Mouse (Mus musculus): ENCODE results near the gene Adcy10. TPM values are rescaled to one million over a fixed set of nuclear protein-coding genes. Genes with fewer than 3 reads are reported as not detected.
A peak's percentile ranks its signal among the peaks of the same experiment; 100 is the strongest.

Adcy10 gene
- polyA plus RNA-seq, 1 experiment = not detected

GRCm38 (mm10) chr1:165506303-165506702 lies 21.3 kb downstream of the Adcy10 start:
- no peak for TF ChIP-seq POLR2A (IDR thresholded peaks at IDR 0.05; ENCODE audit: low read depth, low read length)
- no peak overlapping the region for H3K27ac ChIP-seq (ENCODE audit: insufficient read depth, low read length)
- H3K4me1 ChIP-seq (ENCODE audit: control insufficient read depth, insufficient read depth, low read length) = no peaks in the 10 kb centered on the region
- no peak overlapping the region for H3K4me3 ChIP-seq (ENCODE audit: insufficient read depth, low read length)

DNA sequence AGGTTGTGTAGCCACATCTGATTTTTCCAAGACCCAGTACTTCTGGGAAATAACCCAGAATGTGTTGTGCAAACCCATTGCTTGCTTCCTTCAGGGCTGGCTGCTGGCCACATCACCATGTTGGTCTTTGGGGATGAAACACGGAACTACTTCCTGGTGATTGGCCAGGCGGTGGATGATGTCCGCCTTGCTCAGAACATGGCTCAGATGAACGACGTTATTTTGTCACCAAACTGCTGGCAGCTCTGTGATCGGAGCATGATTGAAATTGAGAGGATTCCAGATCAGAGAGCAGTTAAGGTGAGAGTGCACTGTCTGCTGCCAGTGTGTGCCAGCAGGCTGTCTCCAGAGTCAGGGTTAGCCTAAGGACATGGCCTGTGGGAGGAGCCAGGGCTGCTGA lies 25.2 kb downstream of the Adcy10 start:
- TF ChIP-seq CTCF (IDR thresholded peaks at IDR 0.05; ENCODE audit: borderline replicate concordance, insufficient read depth, low read length) (no peak), POLR2A (IDR thresholded peaks at IDR 0.05; ENCODE audit: low read depth, low read length) (no peak)
- no peak overlapping the region for H3K4me3 ChIP-seq (ENCODE audit: insufficient read depth, low read length)
- no peak overlapping the region for H3K27ac ChIP-seq (ENCODE audit: insufficient read depth, low read length)
- no peaks in the 10 kb centered on the region for H3K4me1 ChIP-seq (ENCODE audit: control insufficient read depth, insufficient read depth, low read length)

- Histone ChIP-seq H3K27ac (ENCODE audit: insufficient read depth, low read length) (no peak overlapping the region), H3K4me3 (ENCODE audit: insufficient read depth, low read length) (no peak overlapping the region), H3K4me1 (ENCODE audit: control insufficient read depth, insufficient read depth, low read length) (no peaks in the 10 kb centered on the region)
- no peak for TF ChIP-seq CTCF (IDR thresholded peaks at IDR 0.05; ENCODE audit: borderline replicate concordance, insufficient read depth, low read length)
- TF ChIP-seq POLR2A (IDR thresholded peaks at IDR 0.05; ENCODE audit: low read depth, low read length) = no peak
Measured at GRCm38 (mm10) chr1:165520716-165521115, 35.7 kb downstream of the Adcy10 start.

DNA sequence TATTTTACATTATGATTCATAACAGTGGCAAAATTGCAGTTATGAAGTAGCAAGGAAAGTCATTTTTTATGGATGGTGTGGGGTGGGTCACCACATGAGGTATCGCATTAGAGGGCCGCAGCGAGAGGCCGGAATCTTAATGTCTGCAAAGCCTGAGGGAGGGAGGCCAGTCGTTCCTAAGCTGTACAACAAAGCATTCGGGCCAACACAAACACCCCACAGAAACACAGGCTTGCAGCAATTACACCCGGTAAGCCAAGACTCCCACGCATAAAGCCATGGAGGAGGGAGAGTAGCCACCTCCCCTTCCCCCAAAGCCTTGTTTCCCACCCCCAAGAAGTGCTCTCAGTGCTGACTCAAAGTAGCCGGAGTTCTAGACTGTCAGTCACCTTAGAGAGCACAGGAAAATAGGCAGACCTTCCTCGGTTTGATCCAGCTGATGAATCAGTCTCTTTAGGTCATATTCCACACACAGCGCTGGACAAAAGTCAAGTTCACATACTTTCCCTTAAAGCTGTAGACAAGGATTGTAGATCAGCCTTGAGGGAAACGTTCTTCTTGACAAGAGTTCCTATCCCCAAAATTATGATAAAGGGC lies 51.2 kb downstream of the Adcy10 start:
- Histone ChIP-seq H3K4me3 (ENCODE audit: insufficient read depth, low read length) (no peak overlapping the region), H3K4me1 (ENCODE audit: control insufficient read depth, insufficient read depth, low read length) (0 out of 2 replicates have a peak, but pooled peaks cover 5% of the 10 kb centered on the region), H3K27ac (ENCODE audit: insufficient read depth, low read length) (peak overlapping the region; percentile 24)

GRCm38 (mm10) chr1:165537241-165537807 lies 52.3 kb downstream of the Adcy10 start:
- 0 out of 2 replicates have a peak, but pooled peaks cover 5% of the 10 kb centered on the region for H3K4me1 ChIP-seq (ENCODE audit: control insufficient read depth, insufficient read depth, low read length)
- TF ChIP-seq CTCF (IDR thresholded peaks at IDR 0.05; ENCODE audit: borderline replicate concordance, insufficient read depth, low read length) (no peak), POLR2A (IDR thresholded peaks at IDR 0.05; ENCODE audit: low read depth, low read length) (no peak)
- H3K4me3 ChIP-seq (ENCODE audit: insufficient read depth, low read length) = no peak overlapping the region
- peak overlapping the region; percentile 61 for H3K27ac ChIP-seq (ENCODE audit: insufficient read depth, low read length)

More for the DNA sequence above, 51.2 kb downstream of the Adcy10 start:
- TF ChIP-seq POLR2A (IDR thresholded peaks at IDR 0.05; ENCODE audit: low read depth, low read length) (no peak), CTCF (IDR thresholded peaks at IDR 0.05; ENCODE audit: borderline replicate concordance, insufficient read depth, low read length) (no peak)

DNA sequence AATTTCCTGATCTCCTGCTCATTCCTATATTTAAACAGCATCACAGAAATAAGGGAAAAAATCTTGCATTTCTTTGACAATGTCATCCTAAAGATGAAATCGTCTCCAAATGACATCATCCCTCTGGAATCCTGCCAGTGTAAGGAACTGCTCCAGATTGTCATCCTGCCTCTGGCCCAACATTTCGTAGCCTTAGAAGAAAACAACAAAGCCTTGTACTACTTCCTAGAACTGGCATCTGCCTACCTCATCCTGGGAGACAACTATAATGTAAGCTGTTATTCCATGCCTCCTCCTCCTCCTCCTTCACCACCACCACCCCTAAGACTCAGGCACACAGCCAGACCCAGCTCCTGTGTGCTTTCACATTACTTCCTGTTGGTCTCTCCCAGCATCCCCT lies 71.7 kb downstream of the Adcy10 start:
- TF ChIP-seq POLR2A (IDR thresholded peaks at IDR 0.05; ENCODE audit: low read depth, low read length) (no peak), CTCF (IDR thresholded peaks at IDR 0.05; ENCODE audit: borderline replicate concordance, insufficient read depth, low read length) (no peak)
- H3K4me1 ChIP-seq (ENCODE audit: control insufficient read depth, insufficient read depth, low read length) = peaks cover 8% of the 10 kb centered on the region
- H3K27ac ChIP-seq (ENCODE audit: insufficient read depth, low read length) = no peak overlapping the region
- H3K4me3 ChIP-seq (ENCODE audit: insufficient read depth, low read length) = no peak overlapping the region

DNA sequence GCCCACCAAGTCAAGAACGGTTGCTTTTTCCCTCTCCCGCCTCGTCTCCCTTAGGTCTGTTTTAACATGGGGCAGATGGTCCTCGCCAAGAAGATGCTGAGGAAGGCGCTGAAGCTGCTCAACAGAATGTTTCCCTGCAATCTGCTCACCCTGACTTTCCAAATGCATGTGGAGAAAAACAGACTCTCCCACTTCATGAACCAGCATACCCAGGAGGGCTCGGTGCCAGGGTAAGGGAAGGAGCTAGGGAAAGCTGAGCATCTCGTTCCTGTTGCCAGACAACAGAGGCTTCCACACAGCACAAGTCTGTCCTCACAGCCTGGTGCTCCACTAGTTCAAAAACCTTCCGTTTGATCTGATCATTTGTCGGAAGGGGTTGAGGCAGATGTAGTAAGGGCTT lies 74.1 kb downstream of the Adcy10 start:
- Histone ChIP-seq H3K4me3 (ENCODE audit: insufficient read depth, low read length) (no peak overlapping the region), H3K27ac (ENCODE audit: insufficient read depth, low read length) (no peak overlapping the region), H3K4me1 (ENCODE audit: control insufficient read depth, insufficient read depth, low read length) (peaks cover 8% of the 10 kb centered on the region)
- TF ChIP-seq CTCF (IDR thresholded peaks at IDR 0.05; ENCODE audit: borderline replicate concordance, insufficient read depth, low read length) = no peak
- TF ChIP-seq POLR2A (IDR thresholded peaks at IDR 0.05; ENCODE audit: low read depth, low read length) = no peak

DNA sequence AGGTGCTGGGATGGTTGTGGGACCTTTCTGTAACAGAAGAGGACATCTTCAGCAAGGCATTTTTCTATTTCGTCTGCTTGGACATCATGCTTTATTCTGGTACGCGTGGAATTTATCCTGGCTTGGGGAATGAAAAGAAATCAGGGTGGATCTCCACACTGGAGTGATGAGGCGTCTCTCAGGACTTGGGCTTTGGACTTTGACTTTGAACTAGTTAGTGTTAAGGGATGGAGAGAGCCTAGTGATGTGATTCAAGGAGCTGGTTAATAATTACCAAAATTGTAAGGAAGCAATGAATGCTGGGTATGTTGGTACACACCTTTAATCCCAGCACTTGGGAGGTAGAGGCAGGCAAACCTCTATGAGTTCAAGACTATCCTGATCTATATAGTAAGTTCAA lies 80.3 kb downstream of the Adcy10 start:
- Histone ChIP-seq H3K4me1 (ENCODE audit: control insufficient read depth, insufficient read depth, low read length) (peaks cover 3% of the 10 kb centered on the region; the same call in 1 of the 2 replicates), H3K27ac (ENCODE audit: insufficient read depth, low read length) (no peak overlapping the region), H3K4me3 (ENCODE audit: insufficient read depth, low read length) (no peak overlapping the region)
- no peak for TF ChIP-seq CTCF (IDR thresholded peaks at IDR 0.05; ENCODE audit: borderline replicate concordance, insufficient read depth, low read length)

GRCm38 (mm10) chr1:165567466-165567865 lies 82.5 kb downstream of the Adcy10 start:
- TF ChIP-seq CTCF (IDR thresholded peaks at IDR 0.05; ENCODE audit: borderline replicate concordance, insufficient read depth, low read length) (no peak), POLR2A (IDR thresholded peaks at IDR 0.05; ENCODE audit: low read depth, low read length) (no peak)
- no peak overlapping the region for H3K27ac ChIP-seq (ENCODE audit: insufficient read depth, low read length)
- H3K4me3 ChIP-seq (ENCODE audit: insufficient read depth, low read length) = no peak overlapping the region
- peaks cover 3% of the 10 kb centered on the region; the same call in 1 of the 2 replicates for H3K4me1 ChIP-seq (ENCODE audit: control insufficient read depth, insufficient read depth, low read length)

DNA sequence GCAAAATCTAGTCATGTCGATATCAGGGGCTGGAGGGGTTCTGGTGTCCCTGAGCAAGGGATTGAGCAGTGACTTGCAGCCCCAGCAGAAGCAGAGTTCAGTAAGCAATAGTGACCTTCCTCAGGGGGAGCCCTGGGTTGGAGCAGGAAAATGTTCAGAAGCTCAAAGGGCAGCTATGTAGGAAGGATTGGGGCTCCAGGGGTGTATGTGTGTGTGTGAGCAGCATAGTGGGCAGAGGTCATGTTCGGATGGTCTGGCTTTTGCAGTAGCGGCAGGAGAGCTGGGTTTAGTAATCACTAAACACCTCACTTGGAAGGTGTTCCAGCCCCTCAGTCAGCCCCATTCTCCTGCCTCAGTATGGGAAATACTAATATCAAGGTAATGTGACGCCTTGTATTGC lies 91.0 kb downstream of the Adcy10 start:
- TF ChIP-seq POLR2A (IDR thresholded peaks at IDR 0.05; ENCODE audit: low read depth, low read length) (no peak), CTCF (IDR thresholded peaks at IDR 0.05; ENCODE audit: borderline replicate concordance, insufficient read depth, low read length) (no peak)
- no peaks in the 10 kb centered on the region for H3K4me1 ChIP-seq (ENCODE audit: control insufficient read depth, insufficient read depth, low read length)
- H3K27ac ChIP-seq (ENCODE audit: insufficient read depth, low read length) = no peak overlapping the region
- H3K4me3 ChIP-seq (ENCODE audit: insufficient read depth, low read length) = no peak overlapping the region

Measured in embryonic fibroblast, embryonic 13.5 days (primary cell).